In the genomic region with DNA sequence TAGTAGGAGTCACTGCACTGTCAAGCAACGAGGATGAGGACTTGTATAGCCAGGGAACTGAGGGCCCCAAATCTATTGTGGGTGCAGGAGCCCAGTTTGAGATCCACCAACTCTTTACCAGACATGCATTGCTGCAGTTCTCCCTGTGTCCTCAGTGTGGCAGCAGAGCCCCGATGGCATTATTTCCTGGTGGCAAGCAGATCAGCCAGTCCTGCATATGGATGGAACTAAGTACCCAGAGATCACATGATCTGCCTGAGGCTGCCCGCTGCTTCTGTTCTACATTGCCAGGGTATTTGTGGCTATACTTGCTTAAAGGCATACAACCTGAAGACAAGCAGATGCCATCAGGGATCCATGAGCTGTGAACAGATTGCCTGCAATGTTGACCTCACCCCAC, we compare ENCODE assay signal across 8 mouse cellular contexts. TPM values are rescaled to one million over a fixed set of nuclear protein-coding genes. Genes with fewer than 3 reads are reported as not detected.
DNase-seq lines count a peak whose midpoint lies in the region; ATAC-seq and TF ChIP-seq lines count a peak whose summit lies in the region.

No protein-coding gene starts in this region.

- H3K4me1 ChIP-seq in G1E (ENCODE audit: insufficient read depth, low read depth, low read length) = peaks cover 16% of the 10 kb centered on the region; the same call in 1 of the 2 replicates
- H3K4me1 ChIP-seq in liver, embryonic 13.5 days (replicated peaks) = no peaks in the 10 kb centered on the region
- H3K4me1 ChIP-seq in olfactory bulb, adult 2 months (ENCODE audit: control insufficient read depth, insufficient read depth, low read length) = no peaks in the 10 kb centered on the region

- H3K36me3 ChIP-seq in G1E (replicated peaks) = peaks cover 60% of the 10 kb centered on the region
- peaks cover 53% of the 10 kb centered on the region for H3K36me3 ChIP-seq in liver, embryonic 13.5 days

- ATAC-seq in G1E (ENCODE audit: extremely low read depth, insufficient number of reproducible peaks, low FRiP score, poor library complexity, severe bottlenecking) = no peak
- ATAC-seq in liver, embryonic 13.5 days (ENCODE audit: low read depth) = no peak

- peak; percentile 97 for TF ChIP-seq CTCF in G1E (IDR thresholded peaks at IDR 0.05; ENCODE audit: low read depth, low read length)
- peak; percentile 66; the same call in 1 of the 2 replicates for TF ChIP-seq CTCF in olfactory bulb, adult 2 months (IDR thresholded peaks at IDR 0.05; ENCODE audit: insufficient read depth, low read depth, low read length)

- H3K4me2 ChIP-seq in liver, embryonic 13.5 days = no peak overlapping the region

- no peaks in the 10 kb centered on the region for H3K27me3 ChIP-seq in G1E (ENCODE audit: insufficient read depth, low read length)
- no peaks in the 10 kb centered on the region for H3K27me3 ChIP-seq in liver, embryonic 13.5 days

- H3K9me3 ChIP-seq in G1E (replicated peaks) = no peaks in the 10 kb centered on the region
- H3K9me3 ChIP-seq in liver, embryonic 13.5 days (replicated peaks) = no peaks in the 10 kb centered on the region

- no peak overlapping the region for H3K9ac ChIP-seq in liver, embryonic 13.5 days

- DNase-seq in 3134 (ENCODE audit: extremely low read depth, insufficient read length, low spot score) (peak; percentile 25), G1E (ENCODE audit: low spot score) (peak; percentile 40)
- DNase-seq in cerebellum, adult 9-10 months = peak; percentile 78
- peak; percentile 62 to 81 for DNase-seq in frontal cortex, postnatal 36 days (ENCODE audit: low spot score in 2 of 2)
- peak; percentile 61 to 72 for DNase-seq in kidney, adult 8-10 months
- DNase-seq in liver, embryonic 13.5 days = peak; percentile 38
- peak; percentile 51 to 56 for DNase-seq in thymus, postnatal 36 days

- no peak for TF ChIP-seq POLR2A in olfactory bulb, adult 2 months (IDR thresholded peaks at IDR 0.05; ENCODE audit: insufficient read depth, low read depth, low read length)

- WGBS in liver, embryonic 13.5 days (ENCODE audit: insufficient replicate concordance) = 12% methylated on average over 3 of the region's 3 CpGs
- WGBS in olfactory bulb, adult 2 months = 4% methylated on average over 3 of the region's 3 CpGs

- H3K4me3 ChIP-seq in G1E (ENCODE audit: low read depth, low read length) = no peak overlapping the region
- no peak overlapping the region for H3K4me3 ChIP-seq in liver, embryonic 13.5 days (replicated peaks)
- H3K4me3 ChIP-seq in olfactory bulb, adult 2 months (ENCODE audit: insufficient read depth, low read depth, low read length) = no peak overlapping the region

- no peak overlapping the region for H3K27ac ChIP-seq in liver, embryonic 13.5 days
- H3K27ac ChIP-seq in olfactory bulb, adult 2 months (ENCODE audit: insufficient read depth, low read depth, low read length) = no peak overlapping the region

RNA-seq across cellular contexts. Expression of a gene that starts 23.2 kb away (rescaled TPM):
- total RNA-seq in G1E (2014; fragmentation: Nextera tagmentation) (97.2 and 109 TPM in 2 replicates), G1E (2017) (43.5 and 46.5 TPM in 2 replicates)
- 33.8 and 39.3 TPM in 2 replicates for polyA plus RNA-seq in G1E (2012)
- polyA plus RNA-seq in liver, embryonic 13.5 days (2015; fragmentation: Nextera tagmentation; extraction: Ambion mirVana) = 23.6 and 25.1 TPM in 2 replicates
- not detected in 2 replicates for polyA plus RNA-seq in olfactory bulb, adult 2 months (2012; ENCODE audit: insufficient read depth, insufficient read length, low replicate concordance, missing spikeins)

Comparison
In these comparisons a context has a peak if more than half of its experiments do, and no peak if none do; other contexts are left out.
1. DNase-seq: peak in every context shown above with its lines; median percentile 78 in cerebellum, adult 9-10 months; 72 in frontal cortex, postnatal 36 days; 66 in kidney, adult 8-10 months; 54 in thymus, postnatal 36 days; 40 in G1E; 38 in liver, embryonic 13.5 days; 25 in 3134.